27 mouse cellular contexts compared by ENCODE assay signal in genomic region chr5:122639517-122639916, GRCm38 (mm10). TPM values are rescaled to one million over a fixed set of nuclear protein-coding genes. Genes with fewer than 3 reads are reported as not detected.
DNase-seq lines count a peak whose midpoint lies in the region; ATAC-seq lines count a peak whose summit lies in the region.
"Had no signal": no experiment of that assay in that cellular context is flagged by ENCODE, and none has a peak within 500 bp of the region (broad histone marks: within the 10 kb centered on the region; RNA-seq: fewer than 3 reads in every experiment).

No protein-coding gene starts in this region.

- H3K27me3 ChIP-seq in heart, embryonic 12.5 days (replicated peaks) = no peaks in the 10 kb centered on the region
- H3K27me3 ChIP-seq in hindbrain, embryonic 11.5 days (ENCODE audit: control insufficient read depth, insufficient read depth, low read length) = no peaks in the 10 kb centered on the region
- H3K27me3 ChIP-seq: CH12.LX; forebrain, embryonic 13.5 days; heart, embryonic 15.5 days; hindbrain, embryonic 12.5 days; hindbrain, embryonic 15.5 days; Patski had no signal

- H3K4me3 ChIP-seq in heart, embryonic 12.5 days = no peak overlapping the region
- no peak overlapping the region for H3K4me3 ChIP-seq in hindbrain, embryonic 11.5 days (ENCODE audit: low read depth, low read length)
- H3K4me3 ChIP-seq: forebrain, embryonic 10.5 days; forebrain, embryonic 13.5 days; gastrocnemius, adult 2 months; heart, embryonic 15.5 days; hindbrain, embryonic 12.5 days; hindbrain, embryonic 15.5 days had no signal

- 91% methylated on average over 4 of the region's 4 CpGs for WGBS in heart, embryonic 12.5 days
- WGBS in hindbrain, embryonic 11.5 days = 93% methylated on average over 4 of the region's 4 CpGs

- no peak overlapping the region for H3K9ac ChIP-seq in heart, embryonic 12.5 days
- H3K9ac ChIP-seq in hindbrain, embryonic 11.5 days (ENCODE audit: low read depth, low read length) = no peak overlapping the region
- H3K9ac ChIP-seq: forebrain, embryonic 13.5 days; heart, embryonic 15.5 days; hindbrain, embryonic 12.5 days; hindbrain, embryonic 15.5 days had no signal

- no peak overlapping the region for H3K27ac ChIP-seq in heart, embryonic 12.5 days (ENCODE audit: poor library complexity, severe bottlenecking)
- H3K27ac ChIP-seq in hindbrain, embryonic 11.5 days (ENCODE audit: low read depth, low read length) = no peak overlapping the region
- H3K27ac ChIP-seq: forebrain, embryonic 10.5 days; forebrain, embryonic 13.5 days; gastrocnemius, adult 2 months; heart, embryonic 15.5 days; hindbrain, embryonic 12.5 days; hindbrain, embryonic 15.5 days had no signal

- peak; percentile 88 for DNase-seq in heart, adult 11 months
- peak; percentile 63 for DNase-seq in 416B (ENCODE audit: low read depth)
- no peak for DNase-seq in layer of hippocampus, adult 9-10 months (ENCODE audit: low spot score)
- DNase-seq in hindbrain, embryonic 11.5 days (ENCODE audit: low spot score) = no peak
- DNase-seq: adrenal gland, postnatal 10 days; B cell, adult 2 months; cerebellum, adult 11 months; cerebellum, adult 2 months; cerebellum, adult 9-11 months; cerebellum, postnatal 25 days; gastrocnemius, adult 2 months; gastrocnemius, postnatal 14 days; heart, postnatal 10 days; heart, postnatal 36 days had no signal

- H3K36me3 ChIP-seq in heart, embryonic 12.5 days = no peaks in the 10 kb centered on the region
- no peaks in the 10 kb centered on the region for H3K36me3 ChIP-seq in hindbrain, embryonic 11.5 days (ENCODE audit: control insufficient read depth, insufficient read depth, low read length)
- H3K36me3 ChIP-seq: forebrain, embryonic 10.5 days; G1E; heart, embryonic 15.5 days; hindbrain, embryonic 12.5 days; hindbrain, embryonic 15.5 days had no signal

- H3K4me2 ChIP-seq in heart, embryonic 12.5 days = no peak overlapping the region
- H3K4me2 ChIP-seq in hindbrain, embryonic 11.5 days (replicated peaks; ENCODE audit: low read depth, low read length) = no peak overlapping the region
- H3K4me2 ChIP-seq: forebrain, embryonic 13.5 days; heart, embryonic 11.5 days; heart, embryonic 15.5 days; hindbrain, embryonic 12.5 days; hindbrain, embryonic 15.5 days had no signal

- no peak for ATAC-seq in heart, embryonic 12.5 days (ENCODE audit: insufficient number of reproducible peaks, low FRiP score)
- peak; percentile 71 to 74 for ATAC-seq in hematopoietic stem cell, adult 5-6 weeks (replicated peaks in 1 of 2; ENCODE audit: insufficient read depth in 1 of 2, low FRiP score in 2 of 2, low TSS enrichment in 1 of 2, low read depth in 1 of 2, poor library complexity in 2 of 2, severe bottlenecking in 2 of 2)
- no peak for ATAC-seq in hindbrain, embryonic 11.5 days (ENCODE audit: low FRiP score)
- ATAC-seq: forebrain, embryonic 13.5 days; forebrain, embryonic 16.5 days; intestine, postnatal 0 days; Patski had no signal

- H3K9me3 ChIP-seq in heart, embryonic 12.5 days (replicated peaks) = no peaks in the 10 kb centered on the region
- H3K9me3 ChIP-seq in hindbrain, embryonic 11.5 days (ENCODE audit: control insufficient read depth, low read length) = no peaks in the 10 kb centered on the region
- H3K9me3 ChIP-seq: forebrain, embryonic 10.5 days; forebrain, embryonic 13.5 days; G1E; heart, embryonic 15.5 days; hindbrain, embryonic 12.5 days; hindbrain, embryonic 15.5 days had no signal

- peaks cover 29% of the 10 kb centered on the region for H3K4me1 ChIP-seq in heart, embryonic 12.5 days (replicated peaks)
- no peaks in the 10 kb centered on the region for H3K4me1 ChIP-seq in hindbrain, embryonic 11.5 days (replicated peaks; ENCODE audit: control insufficient read depth, insufficient read depth, low read length)

RNA-seq across cellular contexts. Expression of gene P2rx7, which starts 4.2 kb away (rescaled TPM):
- polyA plus RNA-seq in heart, embryonic 12.5 days (2016; fragmentation: Nextera tagmentation; extraction: Ambion mirVana) = 0.76 and 0.91 TPM in 2 replicates
- 4.8 and 12.8 TPM in 2 replicates for total RNA-seq in hematopoietic stem cell, adult 5-6 weeks (2017)
- polyA plus RNA-seq in hindbrain, embryonic 11.5 days (2014; fragmentation: Nextera tagmentation; extraction: Ambion mirVana) = 3.4 and 3.5 TPM in 2 replicates

RNA-seq across cellular contexts. Expression of gene Ift81, which starts 25.2 kb away (rescaled TPM):
- 25.2 and 30.0 TPM in 2 replicates for polyA plus RNA-seq in heart, embryonic 12.5 days (2016; fragmentation: Nextera tagmentation; extraction: Ambion mirVana)
- total RNA-seq in hematopoietic stem cell, adult 5-6 weeks (2017) = 18.9 and 36.1 TPM in 2 replicates
- 46.1 and 49.1 TPM in 2 replicates for polyA plus RNA-seq in hindbrain, embryonic 11.5 days (2014; fragmentation: Nextera tagmentation; extraction: Ambion mirVana)

Comparison
In these comparisons a context has a peak if more than half of its experiments do, and no peak if none do; other contexts are left out.
1. DNase-seq: peak in heart, adult 11 months (single experiment) and 416B (single experiment); none in layer of hippocampus, adult 9-10 months (single experiment) and hindbrain, embryonic 11.5 days (single experiment).
2. ATAC-seq: peak in hematopoietic stem cell, adult 5-6 weeks (2 of 2); none in heart, embryonic 12.5 days (single experiment) and hindbrain, embryonic 11.5 days (single experiment).